ENCODE assay signal across 8 mouse cellular contexts in the genomic region with DNA sequence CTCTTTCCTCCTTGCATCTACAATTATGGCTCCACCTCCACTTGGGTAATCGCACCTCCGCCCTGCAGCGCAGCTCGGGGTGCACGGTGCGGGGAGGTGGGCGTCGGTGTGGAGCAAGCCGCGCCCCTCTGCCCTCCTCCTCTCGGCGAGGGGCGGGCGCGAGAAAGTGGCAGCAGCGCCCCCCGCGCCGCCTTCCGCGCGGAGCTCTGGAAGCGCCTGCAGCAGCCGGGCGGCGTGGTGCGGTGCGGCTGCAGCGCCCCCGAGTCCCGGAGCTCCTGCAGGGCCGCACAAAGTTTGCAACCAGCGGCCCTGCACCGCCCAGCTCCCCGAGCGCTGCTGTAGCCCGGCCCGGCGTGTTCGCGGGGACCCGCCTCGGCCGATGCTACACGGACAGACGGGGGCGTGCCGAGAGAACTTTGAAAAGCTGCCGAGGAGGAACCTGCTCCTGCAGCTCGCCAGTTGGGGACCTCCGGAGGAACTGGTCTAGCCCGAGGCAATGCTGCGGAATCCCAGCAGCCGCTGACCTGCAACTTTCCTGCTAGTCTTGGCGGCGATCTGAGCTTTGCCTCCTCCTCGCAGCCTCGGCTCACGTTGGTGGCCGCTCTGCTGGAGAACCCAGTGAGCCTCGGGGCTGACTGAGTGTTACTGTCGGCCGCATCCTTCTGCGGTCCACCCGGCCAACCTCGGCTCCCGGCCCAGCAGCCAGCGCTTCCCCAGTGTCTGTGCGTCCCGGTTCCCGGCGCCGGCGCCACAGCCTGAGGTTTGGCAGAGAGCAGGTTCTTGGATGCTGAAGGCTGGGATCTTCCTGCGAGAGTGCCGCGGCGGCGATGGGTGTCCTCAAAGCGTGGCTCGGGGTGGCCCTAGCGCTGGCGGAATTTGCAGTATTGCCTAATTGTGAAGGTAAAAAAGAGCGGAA. TPM values are rescaled to one million over a fixed set of nuclear protein-coding genes. Genes with fewer than 3 reads are reported as not detected.
DNase-seq lines count a peak whose midpoint lies in the region; ATAC-seq lines count a peak whose summit lies in the region.

No protein-coding gene starts in this region.

- peak overlapping the region; percentile 87 for H3K4me2 ChIP-seq in intestine, embryonic 14.5 days (ENCODE audit: low read length)

- H3K9ac ChIP-seq in intestine, embryonic 14.5 days (ENCODE audit: low read length), result peak overlapping the region; percentile 61

- no peaks in the 10 kb centered on the region for H3K9me3 ChIP-seq in intestine, embryonic 14.5 days (ENCODE audit: control insufficient read depth, low read length)

- peaks cover 11% of the 10 kb centered on the region; the same call in 1 of the 2 replicates for H3K4me1 ChIP-seq in intestine, embryonic 14.5 days (replicated peaks; ENCODE audit: control insufficient read depth, insufficient read depth, low read length)

- no peaks in the 10 kb centered on the region for H3K27me3 ChIP-seq in intestine, embryonic 14.5 days (replicated peaks; ENCODE audit: control insufficient read depth, insufficient read depth, low read length)

- no peaks in the 10 kb centered on the region for H3K36me3 ChIP-seq in intestine, embryonic 14.5 days (ENCODE audit: control insufficient read depth, insufficient read depth, low read length)

- ATAC-seq in intestine, embryonic 14.5 days (replicated peaks; ENCODE audit: low FRiP score, low TSS enrichment, low read depth), result peak; percentile 92
- peak; percentile 30 for ATAC-seq in megakaryocyte, adult 5-6 weeks (ENCODE audit: poor library complexity, severe bottlenecking)
- ATAC-seq in inflammation-experienced regulatory T-cells, adult 6 months, result no peak

- intact Hi-C loops in gastrocnemius, postnatal 36 days (cut with DNase I), result no loop called here
- intact Hi-C loops in left cerebral cortex, postnatal 10 days (cut with DNase I), result loop anchor here (10.0 kb wide), 1 partner anchor 301 kb away; no protein-coding TSS in a partner anchor

- peak; percentile 24 for DNase-seq in adrenal gland, adult 8-10 months
- DNase-seq in embryo, embryonic 10.5 days (ENCODE audit: low spot score), result peak; percentile 83
- DNase-seq in gastrocnemius, postnatal 36 days, result peak; percentile 33 to 38
- DNase-seq in intestine, embryonic 14.5 days (ENCODE audit: low spot score), result peak; percentile 91
- DNase-seq in left cerebral cortex, postnatal 10 days (ENCODE audit: extremely low spot score in 1 of 2, low spot score in 2 of 2), result peak; percentile 20 to 67
- peak; percentile 59 for DNase-seq in right cerebral cortex, postnatal 14 days

- peak overlapping the region; percentile 73 for H3K27ac ChIP-seq in intestine, embryonic 14.5 days (ENCODE audit: low read depth)

- WGBS in intestine, embryonic 14.5 days, result under 1% methylated on average over 83 of the region's 84 CpGs

- H3K4me3 ChIP-seq in intestine, embryonic 14.5 days (ENCODE audit: low read depth, low read length), result peak overlapping the region; percentile 64

RNA-seq across cellular contexts. Expression of a gene that starts 0.5 kb away (rescaled TPM):
- 1 to 10 TPM; 1.3 to 4.1 (median 2.1) TPM for total RNA-seq in adrenal gland, adult 8-10 months (2022)
- 1 to 10 TPM; 2.9 to 3.4 TPM for total RNA-seq in gastrocnemius, postnatal 36 days (2021)
- polyA plus RNA-seq in intestine, embryonic 14.5 days (2014; fragmentation: Nextera tagmentation; extraction: Ambion mirVana), result 40.0 and 41.4 TPM in 2 replicates
- 10 to 100 TPM; 22.0 to 22.5 TPM for total RNA-seq in left cerebral cortex, postnatal 10 days (2021)
- total RNA-seq in megakaryocyte, adult 5-6 weeks (2015), result not detected in 2 replicates
- not detected in 2 replicates for total RNA-seq in megakaryocyte, adult 5-6 weeks (2017)
- under 1 TPM in 2 of 3 experiments, not detected in 1; 0.07 to 0.19 TPM for polyA plus RNA-seq in inflammation-experienced regulatory T-cells, adult 6 months (2017; shearing (Covaris generic))

Comparison
In these comparisons a context has a peak if more than half of its experiments do, and no peak if none do; other contexts are left out.
1. DNase-seq: peak in every context shown above with its lines; median percentile 91 in intestine, embryonic 14.5 days; 83 in embryo, embryonic 10.5 days; 59 in right cerebral cortex, postnatal 14 days; 44 in left cerebral cortex, postnatal 10 days; 36 in gastrocnemius, postnatal 36 days; 24 in adrenal gland, adult 8-10 months.
2. RNA of a gene that starts 0.5 kb away (total RNA-seq): 22.0 to 22.5 TPM in left cerebral cortex, postnatal 10 days; 2.9 to 3.4 TPM in gastrocnemius, postnatal 36 days, 1.3 to 4.1 TPM in adrenal gland, adult 8-10 months and not detected in megakaryocyte, adult 5-6 weeks; every median in the first group is over 4 times any median in the second.